Mouse (Mus musculus) natural killer cell, adult 2 months (primary cell): ENCODE measurements around the gene Serpina1e.

Experiments
- DNase-seq, 2 experiments: peaks; one replicate each; pipeline ENCODE4 v3.0.0; 2022; ENCODE audit warnings: low spot score in 2 of 2

Gene Serpina1e

GRCm38 (mm10) chr12:103958798-103959197 is at the start of gene Serpina1e:
Gene Serpina1e, minus strand, starts transcription at chr12:103958975.
- no peak for DNase-seq

- DNase-seq: no peak
Observed at GRCm38 (mm10) chr12:104004689-104005088, 45.9 kb upstream of the Serpina1e start.

- no peak for DNase-seq
Observed at GRCm38 (mm10) chr12:104003238-104003612, 44.5 kb upstream of the Serpina1e start.

- DNase-seq: no peak
Observed at GRCm38 (mm10) chr12:104002569-104003237, 43.9 kb upstream of the Serpina1e start.

- no peak for DNase-seq
Observed at GRCm38 (mm10) chr12:104000594-104000993, 41.8 kb upstream of the Serpina1e start.

DNA sequence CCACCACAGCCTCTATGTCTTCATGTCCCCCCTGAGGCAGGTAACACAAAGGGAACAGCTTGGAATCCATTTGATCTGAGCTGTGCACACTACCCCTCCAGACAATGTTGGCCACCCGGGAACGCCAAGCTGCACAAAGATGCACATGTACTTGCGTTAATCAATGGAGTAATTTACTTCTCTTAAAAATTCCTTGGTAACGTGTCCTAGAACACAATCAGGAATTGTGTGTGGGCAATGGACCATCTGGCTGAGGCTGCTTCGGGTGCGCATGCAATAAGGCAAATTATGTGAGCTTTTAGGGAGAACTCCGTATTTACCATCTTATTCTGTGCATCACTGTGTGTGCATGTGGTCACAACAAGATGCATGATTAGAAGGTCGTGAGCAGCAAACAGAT is 40.8 kb upstream of the Serpina1e start:
- no peak for DNase-seq

GRCm38 (mm10) chr12:103996513-103996912 is 37.7 kb upstream of the Serpina1e start:
- no peak for DNase-seq

DNA sequence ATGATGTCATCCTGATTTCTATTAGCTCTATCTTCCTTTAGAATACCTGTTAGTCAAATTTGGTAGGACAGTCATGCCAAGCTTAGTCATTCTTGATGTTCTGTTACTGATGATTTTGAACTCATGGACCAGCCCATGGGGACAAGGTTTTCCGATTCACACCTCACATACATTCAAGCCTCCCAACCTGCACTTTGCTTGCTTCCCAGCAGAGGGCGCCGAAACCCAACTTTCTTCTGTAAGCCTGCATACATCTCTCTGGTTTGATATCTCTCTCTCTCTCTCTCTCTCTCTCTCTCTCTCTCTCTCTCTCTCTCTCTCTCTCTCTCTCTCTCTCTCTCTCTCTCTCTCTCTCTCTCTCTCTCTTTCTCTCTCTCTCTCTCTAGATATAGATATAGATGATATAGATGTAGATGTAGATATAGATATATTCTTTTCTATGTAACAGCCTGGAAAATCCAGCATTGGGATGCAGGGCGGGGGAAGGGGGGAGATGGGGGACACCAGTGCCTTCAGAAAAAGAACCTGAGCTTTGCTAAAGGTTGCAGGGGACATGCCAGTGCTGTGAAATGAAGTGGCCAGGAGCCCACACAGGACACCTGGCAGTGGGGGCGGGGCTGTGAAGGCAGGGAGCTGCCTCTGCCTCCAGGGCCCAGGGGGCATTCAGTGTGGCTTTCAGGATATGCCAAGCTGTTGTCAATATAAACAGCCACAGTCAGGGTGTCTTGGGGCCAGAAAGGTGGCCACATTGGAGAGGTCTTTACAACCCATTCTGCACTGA is 36.7 kb upstream of the Serpina1e start:
- peak; percentile 61 to 66 for DNase-seq

DNA sequence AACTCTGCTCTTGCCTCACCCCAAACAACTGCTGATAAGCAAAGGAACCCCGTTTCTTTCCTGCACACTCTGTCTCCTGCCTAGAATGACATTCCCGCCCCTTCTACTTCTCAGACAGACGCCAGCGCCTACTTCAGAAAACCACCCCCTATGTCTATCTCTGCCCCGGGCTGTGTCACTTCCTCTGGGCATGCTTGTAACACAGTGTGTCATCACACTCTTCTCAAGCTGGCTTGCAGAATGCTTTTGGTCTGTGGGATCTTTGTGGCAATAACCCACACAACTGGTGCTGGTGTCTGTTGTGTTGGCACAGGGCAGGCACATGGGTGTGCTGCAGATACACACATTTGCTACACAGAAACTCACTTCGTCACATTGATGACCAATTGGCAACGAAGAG is 34.2 kb upstream of the Serpina1e start:
- DNase-seq: peak; percentile 42 to 67

- DNase-seq: no peak
Observed at GRCm38 (mm10) chr12:103989857-103990256, 31.1 kb upstream of the Serpina1e start, which contains the start of gene Serpina11. Gene Serpina11, minus strand, starts transcription at chr12:103989957.

DNA sequence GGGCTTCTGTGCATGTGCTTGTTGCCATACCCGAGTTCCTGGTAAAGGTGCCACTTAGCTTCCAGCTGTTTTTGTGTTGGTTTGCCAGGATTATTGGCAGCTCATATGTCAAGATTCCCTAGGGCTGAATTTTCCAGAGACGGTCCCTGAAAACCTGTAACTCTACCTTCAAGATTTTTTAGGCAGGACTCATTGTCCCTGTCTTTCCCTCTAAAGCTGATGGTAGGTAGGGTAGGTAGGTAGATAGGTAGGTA is 30.7 kb upstream of the Serpina1e start:
- no peak for DNase-seq

DNA sequence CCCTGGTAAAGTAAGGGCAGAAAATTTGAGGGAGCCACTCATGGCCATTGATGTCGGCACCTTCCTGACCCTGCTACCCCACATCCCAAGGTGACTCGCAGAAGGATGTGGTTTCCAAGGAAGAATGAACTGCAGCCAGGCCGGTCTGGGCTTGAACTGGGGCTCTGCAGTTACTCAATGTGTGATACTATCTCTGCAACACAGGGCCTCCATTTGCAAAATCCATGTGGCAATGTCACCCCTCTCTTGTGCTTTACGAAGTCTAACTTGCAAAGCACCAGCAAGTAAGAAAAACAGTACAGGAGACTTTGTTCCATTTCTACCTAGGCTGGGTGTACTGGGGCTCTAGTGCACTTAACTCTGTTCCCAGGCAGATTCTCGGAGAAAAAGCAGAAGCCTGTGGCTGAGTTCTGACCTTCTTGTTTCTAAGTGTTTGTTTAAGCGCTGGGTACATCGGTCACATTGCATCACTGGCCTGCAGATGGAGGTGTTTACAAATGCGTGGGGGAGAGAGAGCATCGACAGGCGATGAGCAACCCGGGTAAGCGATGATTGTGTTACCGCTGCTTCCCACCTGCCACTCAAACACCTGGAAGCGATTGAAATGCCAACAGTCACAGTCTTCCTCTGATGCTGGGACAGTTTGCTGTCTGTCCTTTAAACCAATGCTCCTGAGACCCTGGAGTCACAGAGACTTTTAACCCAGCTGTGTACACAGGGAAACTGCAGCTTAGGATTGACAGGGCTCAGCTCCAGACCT is 30.2 kb upstream of the Serpina1e start:
- DNase-seq: no peak

DNA sequence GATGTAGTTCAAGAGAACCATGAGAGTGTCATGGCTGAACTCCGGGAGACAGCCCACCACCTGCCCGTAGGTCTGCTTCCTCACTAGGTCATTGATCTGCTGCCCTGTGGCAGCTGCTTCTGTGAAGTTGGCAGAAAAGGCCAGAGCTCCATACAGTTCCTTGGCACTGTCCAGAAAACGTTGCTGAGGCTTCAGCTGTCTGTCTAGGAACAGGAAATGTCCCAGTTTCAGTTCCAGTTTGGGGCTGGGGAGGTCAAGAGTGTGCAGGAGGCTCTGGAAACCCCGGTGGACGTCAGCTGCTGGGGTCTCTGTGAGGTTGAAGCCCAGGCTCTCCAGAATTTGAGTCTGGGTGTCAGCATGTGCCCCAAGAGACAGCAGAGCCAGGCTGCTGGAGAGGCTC is 27.1 kb upstream of the Serpina1e start:
- no peak for DNase-seq

DNA sequence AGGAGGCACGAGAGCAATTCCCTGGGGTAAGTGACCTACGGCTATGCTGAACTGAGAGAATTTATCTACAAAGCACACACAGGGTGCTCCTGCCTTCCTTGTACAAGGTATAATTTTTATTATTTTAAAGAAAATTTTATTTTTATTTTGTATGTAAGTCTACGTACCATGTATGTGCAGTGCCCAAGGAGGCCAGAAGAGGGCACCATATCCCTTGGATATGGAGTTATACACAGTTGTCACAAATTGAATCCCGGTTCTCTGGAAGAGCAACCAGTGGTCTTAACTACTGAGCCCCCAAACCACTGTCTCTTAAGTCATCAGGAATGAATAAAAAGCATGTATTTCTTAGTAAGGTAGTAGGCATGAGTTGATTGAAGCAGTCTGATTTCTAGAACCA is 26.2 kb upstream of the Serpina1e start:
- DNase-seq: peak; percentile 27 to 28

DNA sequence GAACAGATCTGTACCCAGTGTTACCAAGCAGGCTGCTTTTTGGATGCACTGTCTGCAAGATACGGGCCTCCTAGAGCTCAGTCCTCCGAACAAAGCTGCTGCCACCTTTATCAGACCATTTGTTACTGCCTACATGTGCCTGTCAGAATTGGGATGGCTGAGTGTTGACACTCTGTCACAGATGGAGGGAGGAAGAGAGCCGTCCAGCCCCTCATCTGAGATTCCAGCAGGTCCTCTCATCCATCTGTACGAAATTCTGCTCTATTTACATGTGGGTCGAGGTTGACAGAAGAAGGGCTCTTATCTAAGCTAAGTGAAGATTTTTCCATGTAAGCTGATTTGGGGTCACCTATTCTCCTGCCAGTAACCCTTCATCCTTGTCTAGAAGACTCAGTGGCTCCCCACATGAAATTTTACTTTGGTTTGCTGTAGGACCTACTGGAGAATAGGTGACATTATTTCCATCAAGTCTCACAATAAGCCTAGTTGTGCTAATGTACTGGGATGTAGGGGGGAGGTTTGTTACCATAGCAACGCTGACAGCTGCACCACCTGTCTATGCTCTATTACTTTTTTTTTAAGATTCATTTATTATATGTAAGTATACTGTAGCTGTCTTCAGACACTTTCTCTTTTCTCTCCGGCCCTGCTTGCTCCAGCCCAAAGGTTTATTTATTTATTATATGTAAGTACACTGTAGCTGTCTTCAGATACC is 23.0 kb upstream of the Serpina1e start:
- no peak for DNase-seq

DNA sequence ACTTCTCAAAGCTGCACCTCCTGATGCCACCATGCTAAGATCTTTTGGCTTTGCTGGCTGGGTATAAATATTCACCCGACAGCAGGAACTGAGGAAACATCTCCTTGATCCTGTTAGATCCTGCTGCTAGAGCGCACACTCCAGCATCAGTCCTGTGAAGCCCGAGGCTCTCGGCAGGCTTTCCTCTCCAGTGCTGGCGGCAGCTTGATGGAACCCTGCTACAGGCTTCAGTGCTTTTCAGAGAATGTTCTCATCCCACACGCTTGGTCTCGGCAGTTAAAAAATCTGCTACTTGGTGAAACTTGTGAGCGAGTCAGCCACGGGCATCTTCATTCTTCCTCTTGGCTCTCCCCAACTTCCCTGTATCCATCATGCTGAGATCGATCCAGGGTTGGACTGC is 19.5 kb upstream of the Serpina1e start:
- DNase-seq: no peak

DNA sequence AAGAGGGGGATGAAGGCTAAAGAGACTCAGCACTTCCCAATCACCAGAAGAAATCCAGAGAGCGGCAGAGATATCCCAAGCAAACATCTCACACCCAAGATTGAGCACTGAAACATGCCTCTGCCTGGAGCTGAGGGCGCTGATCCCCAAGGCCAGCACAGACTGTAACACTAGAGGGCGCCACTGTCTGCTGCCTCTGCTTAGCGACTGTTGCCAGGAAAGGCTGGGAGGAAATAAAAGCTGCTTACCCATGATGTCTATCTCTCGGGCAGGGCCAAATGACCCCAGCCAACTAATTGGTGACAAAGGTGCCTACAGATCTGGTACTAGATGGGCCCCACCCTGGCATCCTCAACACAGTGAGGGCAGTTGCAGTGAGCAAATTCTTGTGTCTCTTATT is 19.1 kb upstream of the Serpina1e start:
- DNase-seq: no peak

- no peak for DNase-seq
Observed at GRCm38 (mm10) chr12:103977060-103977459, 18.3 kb upstream of the Serpina1e start.

- DNase-seq: no peak
Observed at GRCm38 (mm10) chr12:103971080-103971479, 12.3 kb upstream of the Serpina1e start.

DNA sequence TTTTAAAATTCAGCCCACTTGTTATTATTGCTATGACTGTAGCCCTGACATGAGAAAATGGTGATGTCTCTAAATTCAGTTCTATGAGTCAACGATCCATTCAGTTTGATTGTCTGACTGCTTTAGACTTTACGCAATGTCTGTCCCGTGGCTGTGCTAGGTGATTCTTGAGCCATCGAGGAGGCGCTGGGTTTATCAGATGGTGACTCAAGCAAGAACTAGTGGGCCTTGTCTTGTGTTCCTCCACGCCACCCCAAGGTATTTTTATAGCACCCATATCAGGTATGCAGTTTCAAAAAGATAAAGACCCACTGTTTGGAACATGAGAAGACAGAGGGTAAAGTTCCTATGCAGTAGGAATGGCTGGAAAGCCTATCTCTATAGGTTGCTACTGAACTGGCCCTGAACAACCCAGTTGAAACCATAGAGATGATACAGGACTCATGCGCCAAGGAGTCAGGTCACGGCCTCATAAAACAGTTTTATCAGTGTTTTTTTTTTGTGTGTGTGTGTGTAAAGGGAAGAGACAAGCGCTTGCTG is 10.9 kb upstream of the Serpina1e start:
- no peak for DNase-seq

DNA sequence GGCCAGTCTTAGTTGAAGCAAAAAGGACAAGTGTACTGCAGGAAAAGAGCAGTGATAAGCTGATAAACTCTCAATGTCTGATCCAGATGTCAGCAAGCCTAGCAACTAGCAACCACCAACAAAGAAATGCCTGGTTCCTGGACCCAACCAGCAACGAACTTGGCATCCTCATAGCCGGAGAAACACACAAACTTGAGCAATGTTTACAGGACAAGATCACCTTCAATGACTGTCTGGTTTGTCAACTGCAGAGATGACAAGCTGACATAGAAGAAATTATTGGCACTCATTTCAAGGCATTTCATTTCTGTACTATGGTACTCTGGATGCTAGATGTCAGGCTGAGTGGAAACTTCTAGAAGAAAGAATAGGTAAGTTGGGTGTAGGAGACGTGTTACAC is 8.0 kb upstream of the Serpina1e start:
- DNase-seq: no peak

GRCm38 (mm10) chr12:103963288-103963687 is 4.5 kb upstream of the Serpina1e start:
- DNase-seq: no peak
